Mouse (Mus musculus) CD4-positive, CD25-positive, alpha-beta regulatory T cell, adult 4 months (primary cell): Measurements from ENCODE around the gene Dlgap1. TPM values are rescaled to one million over a fixed set of nuclear protein-coding genes. Genes with fewer than 3 reads are reported as not detected.
A peak's percentile ranks its signal among the peaks of the same experiment; 100 is the strongest.

Source experiments
- ATAC-seq: one replicate; pipeline ENCODE4 v1.8.0; 2017
- polyA plus RNA-seq, 2 experiments: library from polyadenylated mRNA; unstranded; fragments of 100-300 nt; shearing (Covaris generic); gene quantifications; one replicate each; pipeline ENCODE4 v1.2.1; 2017

Gene Dlgap1
- polyA plus RNA-seq, 2 experiments from 2014 or later: 0.31 TPM; not detected in 1

GRCm38 (mm10) chr17:70470970-70471371 lies 502.1 kb downstream of the Dlgap1 start:
- no peak for ATAC-seq

- ATAC-seq: no peak
Observed at GRCm38 (mm10) chr17:70472162-70472561, 503.3 kb downstream of the Dlgap1 start.

GRCm38 (mm10) chr17:70473871-70474270 lies 505.0 kb downstream of the Dlgap1 start:
- ATAC-seq: no peak

GRCm38 (mm10) chr17:70483716-70484115 lies 514.8 kb downstream of the Dlgap1 start:
- no peak for ATAC-seq

- ATAC-seq: peak; percentile 64
Observed at GRCm38 (mm10) chr17:70485668-70486067, 516.8 kb downstream of the Dlgap1 start.

- no peak for ATAC-seq
Observed at GRCm38 (mm10) chr17:70486259-70486658, 517.4 kb downstream of the Dlgap1 start.

GRCm38 (mm10) chr17:70486831-70487230 lies 518.0 kb downstream of the Dlgap1 start:
- no peak for ATAC-seq

- no peak for ATAC-seq
Observed at GRCm38 (mm10) chr17:70488784-70489265, 520.0 kb downstream of the Dlgap1 start.

GRCm38 (mm10) chr17:70491575-70491974 lies 522.7 kb downstream of the Dlgap1 start:
- ATAC-seq: no peak

- no peak for ATAC-seq
Observed at GRCm38 (mm10) chr17:70494338-70494737, 525.5 kb downstream of the Dlgap1 start.

GRCm38 (mm10) chr17:70498256-70498655 lies 529.4 kb downstream of the Dlgap1 start:
- no peak for ATAC-seq

- no peak for ATAC-seq
Observed at GRCm38 (mm10) chr17:70501933-70502332, 533.1 kb downstream of the Dlgap1 start.

- no peak for ATAC-seq
Observed at GRCm38 (mm10) chr17:70507759-70508158, 538.9 kb downstream of the Dlgap1 start.

- ATAC-seq: no peak
Observed at GRCm38 (mm10) chr17:70510441-70510840, 541.6 kb downstream of the Dlgap1 start.

GRCm38 (mm10) chr17:70511401-70511800 lies 542.5 kb downstream of the Dlgap1 start:
- no peak for ATAC-seq

- ATAC-seq: no peak
Observed at GRCm38 (mm10) chr17:70513736-70514135, 544.9 kb downstream of the Dlgap1 start.

- ATAC-seq: no peak
Observed at GRCm38 (mm10) chr17:70516506-70516905, 547.6 kb downstream of the Dlgap1 start.

- ATAC-seq: no peak
Observed at GRCm38 (mm10) chr17:70517333-70517732, 548.5 kb downstream of the Dlgap1 start.

GRCm38 (mm10) chr17:70521058-70521851 lies 552.4 kb downstream of the Dlgap1 start:
- ATAC-seq: no peak

- ATAC-seq: no peak
Observed at GRCm38 (mm10) chr17:70521971-70522370, 553.1 kb downstream of the Dlgap1 start.

GRCm38 (mm10) chr17:70525990-70526389 lies 557.1 kb downstream of the Dlgap1 start:
- ATAC-seq: no peak

- ATAC-seq: no peak
Observed at GRCm38 (mm10) chr17:70527101-70527500, 558.2 kb downstream of the Dlgap1 start.

GRCm38 (mm10) chr17:70528196-70529187 lies 559.6 kb downstream of the Dlgap1 start:
- ATAC-seq: no peak
